Mouse (Mus musculus) midbrain, embryonic 11.5 days (tissue): Measurements from ENCODE around the gene Dscam. TPM values are rescaled to one million over a fixed set of nuclear protein-coding genes. Genes with fewer than 3 reads are reported as not detected.

ENCODE experiments used
- ATAC-seq: fragments of 200-750 bp; cut with Nextera tagmentation; 2 replicates; pipeline ENCODE4 v1.8.0; 2017; ENCODE audit warnings: moderate TSS enrichment, moderate library complexity; ENCODE audit not compliant: low FRiP score
- DNase-seq: peaks from one replicate; pipeline ENCODE4 v3.0.0; 2015; ENCODE audit warnings: low spot score; ENCODE audit errors: missing footprints
- H3K27ac ChIP-seq: fragments of 300-500 bp; sonication (generic); 2 replicates; pipeline ENCODE4 v1.5.1; 2014; ENCODE audit warnings: low read depth, low read length
- H3K27me3 ChIP-seq: fragments of 300-500 bp; sonication (generic); 2 replicates; pipeline ENCODE4 v1.6.1; 2014; ENCODE audit warnings: mild to moderate bottlenecking, low read length, moderate library complexity, mixed read lengths; ENCODE audit not compliant: control insufficient read depth, insufficient read depth
- H3K36me3 ChIP-seq: fragments of 300-500 bp; sonication (generic); 2 replicates; pipeline ENCODE4 v1.6.1; 2014; ENCODE audit warnings: mild to moderate bottlenecking, low read length, moderate library complexity, mixed read lengths; ENCODE audit not compliant: control insufficient read depth, insufficient read depth
- H3K4me1 ChIP-seq: fragments of 300-500 bp; sonication (generic); 2 replicates; pipeline ENCODE4 v1.6.1; 2014; ENCODE audit warnings: low read length; ENCODE audit not compliant: control insufficient read depth, insufficient read depth
- H3K4me2 ChIP-seq: fragments of 300-500 bp; sonication (generic); 2 replicates; pipeline ENCODE4 v1.6.1; 2014; ENCODE audit warnings: mild to moderate bottlenecking, moderate library complexity
- H3K4me3 ChIP-seq: fragments of 300-500 bp; sonication (generic); 2 replicates; pipeline ENCODE4 v1.5.1; 2014; ENCODE audit warnings: low read depth, low read length
- H3K9ac ChIP-seq: fragments of 300-500 bp; sonication (generic); 2 replicates; pipeline ENCODE4 v1.6.1; 2014; ENCODE audit warnings: low read length
- H3K9me3 ChIP-seq: fragments of 300-500 bp; sonication (generic); 2 replicates; pipeline ENCODE4 v1.6.1; 2016; ENCODE audit warnings: low read length; ENCODE audit not compliant: control insufficient read depth
- WGBS: fragments of 180-500 bp; shearing (Covaris S2); extraction: QIAGEN DNeasy Blood & Tissue Kit; methylation state at CpG from one replicate; pipeline ENCODE4 v1.1.7; 2014; 5-methylcytosine and 5-hydroxymethylcytosine counted together
- polyA plus RNA-seq: library from polyadenylated mRNA; unstranded; fragments of >200 nt; fragmentation: Nextera tagmentation; extraction: Ambion mirVana; gene quantifications from 2 replicates; pipeline ENCODE4 v1.2.1, GENCODE M21; 2014

Gene Dscam
- polyA plus RNA-seq, 1 experiment from 2014 or later = 2.9 TPM

DNA sequence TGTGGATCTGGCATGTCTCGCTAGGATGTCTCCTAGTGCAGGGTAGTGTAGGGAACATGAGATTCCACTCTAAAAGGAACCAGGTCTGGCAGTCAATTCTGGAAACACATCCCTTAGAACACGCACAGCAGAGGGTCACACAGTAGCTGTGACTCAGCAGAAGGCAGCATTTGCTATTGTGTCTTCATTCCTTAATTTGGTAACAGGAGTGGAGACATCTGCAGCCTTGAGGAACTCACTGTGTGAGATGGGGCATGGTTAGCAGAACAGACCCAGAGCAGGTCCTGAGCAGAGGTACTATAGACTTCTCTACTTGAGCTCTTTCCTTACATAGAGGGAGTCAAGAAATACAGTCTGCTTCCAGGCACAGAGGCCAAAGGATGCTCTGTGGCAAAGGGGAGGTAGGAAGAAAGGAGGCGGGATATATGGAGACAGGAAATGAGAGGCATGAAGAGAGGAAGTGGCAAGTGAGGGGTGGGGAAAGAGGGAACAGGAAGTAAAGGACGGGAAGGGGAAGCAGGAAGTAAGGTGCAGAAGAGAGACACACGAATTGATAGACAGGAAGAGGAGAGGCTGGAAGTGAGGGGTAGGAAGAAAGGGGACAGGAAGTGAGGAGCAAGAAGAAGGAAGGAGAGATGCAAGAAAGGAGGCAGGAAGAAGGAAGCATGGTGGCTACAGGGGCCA, 488.1 kb downstream of the Dscam start:
- Histone ChIP-seq H3K27me3 (no peaks in the 10 kb centered on the region), H3K4me3 (no peak overlapping the region), H3K4me1 (no peaks in the 10 kb centered on the region), H3K36me3 (no peaks in the 10 kb centered on the region), H3K27ac (no peak overlapping the region), H3K9me3 (no peaks in the 10 kb centered on the region), H3K4me2 (no peak overlapping the region), H3K9ac (no peak overlapping the region)
- WGBS = 77% methylated on average over 5 of the region's 5 CpGs
- ATAC-seq (no peak), DNase-seq (no peak)

- H3K36me3 ChIP-seq = no peaks in the 10 kb centered on the region
- 0 out of 2 replicates have a peak, but pooled peaks cover 2% of the 10 kb centered on the region for H3K4me1 ChIP-seq
- WGBS = 82% methylated on average over 8 of the region's 8 CpGs
- no peak overlapping the region for H3K4me3 ChIP-seq
- H3K27ac ChIP-seq = no peak overlapping the region
- no peaks in the 10 kb centered on the region for H3K27me3 ChIP-seq
- ATAC-seq = no peak
- H3K9ac ChIP-seq = no peak overlapping the region
- H3K4me2 ChIP-seq = no peak overlapping the region
- H3K9me3 ChIP-seq = no peaks in the 10 kb centered on the region
- DNase-seq = no peak
Observed at GRCm38 (mm10) chr16:96679981-96680380, 490.6 kb downstream of the Dscam start.

DNA sequence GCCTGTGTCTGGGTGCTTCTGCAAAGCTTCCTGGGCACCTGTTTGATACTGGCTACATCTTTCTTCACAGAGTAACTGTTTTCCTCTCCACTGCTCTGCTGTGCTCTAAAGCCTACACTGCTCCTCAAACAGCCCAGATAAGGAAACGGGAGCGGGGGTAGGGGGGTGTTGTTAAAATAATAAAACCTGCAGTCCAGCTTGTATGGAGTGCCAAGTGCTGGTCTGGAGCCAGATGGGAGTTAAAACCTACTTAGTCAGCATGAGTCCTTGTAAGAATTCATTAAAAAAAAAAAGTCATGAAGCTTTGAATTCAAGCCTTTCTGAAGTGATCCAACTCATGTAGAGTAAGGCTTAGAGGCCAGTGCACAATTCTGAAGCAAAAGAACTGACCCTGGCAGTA, 493.1 kb downstream of the Dscam start:
- H3K27me3 ChIP-seq = no peaks in the 10 kb centered on the region
- H3K4me1 ChIP-seq = 0 out of 2 replicates have a peak, but pooled peaks cover 2% of the 10 kb centered on the region

DNA sequence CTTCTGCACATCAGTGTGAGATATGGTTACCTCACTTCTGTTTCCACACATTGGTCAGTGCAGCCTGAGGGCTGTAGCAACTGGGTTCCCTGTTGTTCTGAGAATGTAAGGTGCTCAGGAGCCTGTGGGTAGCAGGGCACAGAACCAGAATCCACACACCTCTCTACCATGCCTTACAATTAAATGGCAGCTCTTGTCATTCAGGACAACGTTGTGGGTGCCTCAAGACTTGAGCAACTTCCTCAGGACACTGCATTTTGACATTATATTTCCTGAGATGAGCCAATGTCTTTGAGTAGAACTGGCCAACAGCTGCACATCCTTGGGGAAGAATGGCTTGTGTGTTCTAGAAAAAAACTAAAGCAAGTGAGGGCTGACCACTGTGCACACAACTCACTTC, 493.9 kb downstream of the Dscam start:
- H3K27me3 ChIP-seq = no peaks in the 10 kb centered on the region
- H3K4me2 ChIP-seq = no peak overlapping the region
- H3K27ac ChIP-seq = no peak overlapping the region
- no peak overlapping the region for H3K4me3 ChIP-seq
- no peaks in the 10 kb centered on the region for H3K36me3 ChIP-seq
- H3K9ac ChIP-seq = no peak overlapping the region
- DNase-seq (no peak), ATAC-seq (no peak)
- H3K9me3 ChIP-seq = no peaks in the 10 kb centered on the region
- H3K4me1 ChIP-seq = 0 out of 2 replicates have a peak, but pooled peaks cover 2% of the 10 kb centered on the region
- 83% methylated on average over 1 of the region's 1 CpGs for WGBS

More for the DNA sequence above, 493.1 kb downstream of the Dscam start:
- WGBS = 67% methylated on average over 2 of the region's 2 CpGs
- DNase-seq (no peak), ATAC-seq (no peak)
- Histone ChIP-seq H3K4me2 (no peak overlapping the region), H3K9me3 (no peaks in the 10 kb centered on the region), H3K36me3 (no peaks in the 10 kb centered on the region), H3K4me3 (no peak overlapping the region), H3K27ac (no peak overlapping the region), H3K9ac (no peak overlapping the region)

- H3K9me3 ChIP-seq = no peaks in the 10 kb centered on the region
- no peaks in the 10 kb centered on the region for H3K27me3 ChIP-seq
- no peak overlapping the region for H3K27ac ChIP-seq
- H3K4me1 ChIP-seq = 0 out of 2 replicates have a peak, but pooled peaks cover 2% of the 10 kb centered on the region
- H3K4me2 ChIP-seq = no peak overlapping the region
- H3K9ac ChIP-seq = no peak overlapping the region
- H3K4me3 ChIP-seq = no peak overlapping the region
- 76% methylated on average over 25 of the region's 25 CpGs for WGBS
- no peaks in the 10 kb centered on the region for H3K36me3 ChIP-seq
- ATAC-seq (peak; percentile 68), DNase-seq (no peak)
Observed at GRCm38 (mm10) chr16:96673191-96673847, 497.2 kb downstream of the Dscam start.

DNA sequence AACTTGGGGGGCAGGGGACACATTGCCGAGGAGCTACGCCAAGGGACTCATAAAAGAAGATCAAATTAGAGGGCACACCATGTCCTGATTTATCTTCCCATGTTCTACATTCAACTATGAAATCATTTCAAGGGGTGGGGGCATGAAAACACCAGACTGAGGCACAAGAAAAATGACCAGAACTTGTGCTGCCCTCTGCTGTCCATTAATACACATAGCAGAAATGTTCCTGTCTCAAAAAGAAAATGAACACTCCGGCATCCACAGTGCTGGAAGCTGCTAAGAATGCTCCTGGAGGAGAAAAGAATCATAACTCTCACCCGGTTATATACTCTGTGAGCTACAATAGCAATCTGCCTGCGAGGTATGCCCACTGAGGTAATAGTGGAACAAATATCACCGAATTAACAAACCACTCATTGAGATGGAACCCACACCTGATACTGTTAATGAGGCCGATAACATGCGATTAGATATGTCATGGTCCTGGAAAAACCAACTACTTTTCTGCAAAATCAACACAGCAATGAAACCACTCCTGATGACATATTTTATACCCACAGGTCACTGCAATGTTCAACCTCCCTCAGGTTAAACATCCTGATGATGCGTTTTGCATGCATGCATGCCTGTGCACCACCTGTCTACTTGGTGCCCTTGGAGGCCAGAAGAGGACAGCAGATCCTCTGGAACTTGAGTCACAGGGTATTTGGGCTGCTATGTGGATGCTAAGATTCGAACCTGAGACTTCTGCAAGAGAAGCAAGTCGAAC, 498.8 kb downstream of the Dscam start:
- peak; percentile 88 for DNase-seq
- no peaks in the 10 kb centered on the region for H3K36me3 ChIP-seq

DNA sequence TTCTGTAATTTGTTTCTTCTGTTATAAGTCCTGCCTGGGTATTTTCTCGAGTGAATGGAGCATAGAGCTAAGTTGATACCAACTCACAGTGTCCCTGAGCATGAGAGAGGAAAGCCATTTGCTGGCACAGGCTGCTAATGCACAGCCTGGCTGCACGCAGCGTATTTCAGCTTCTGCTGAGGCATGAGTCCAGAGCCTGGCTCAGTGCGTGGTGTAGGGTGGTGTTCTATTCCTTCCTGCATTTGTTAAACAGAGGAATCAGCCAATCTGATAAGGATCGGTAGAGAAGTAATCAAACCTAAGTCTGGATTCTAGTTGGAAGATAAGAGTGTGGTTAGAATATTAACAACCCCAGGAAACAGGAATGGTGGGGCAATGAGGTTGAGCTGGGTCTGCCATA, 500.8 kb downstream of the Dscam start:
- no peaks in the 10 kb centered on the region for H3K4me1 ChIP-seq
- ATAC-seq (no peak), DNase-seq (no peak)
- H3K27ac ChIP-seq = no peak overlapping the region
- no peaks in the 10 kb centered on the region for H3K36me3 ChIP-seq
- no peaks in the 10 kb centered on the region for H3K9me3 ChIP-seq
- no peak overlapping the region for H3K9ac ChIP-seq
- 78% methylated on average over 5 of the region's 5 CpGs for WGBS
- H3K27me3 ChIP-seq = no peaks in the 10 kb centered on the region
- no peak overlapping the region for H3K4me2 ChIP-seq
- no peak overlapping the region for H3K4me3 ChIP-seq

More for the DNA sequence above, 498.8 kb downstream of the Dscam start:
- no peak overlapping the region for H3K27ac ChIP-seq
- H3K4me2 ChIP-seq = no peak overlapping the region
- 69% methylated on average over 11 of the region's 11 CpGs for WGBS
- ATAC-seq = no peak
- H3K27me3 ChIP-seq = no peaks in the 10 kb centered on the region
- no peak overlapping the region for H3K9ac ChIP-seq
- no peaks in the 10 kb centered on the region for H3K9me3 ChIP-seq
- H3K4me3 ChIP-seq = no peak overlapping the region
- 0 out of 2 replicates have a peak, but pooled peaks cover 2% of the 10 kb centered on the region for H3K4me1 ChIP-seq

DNA sequence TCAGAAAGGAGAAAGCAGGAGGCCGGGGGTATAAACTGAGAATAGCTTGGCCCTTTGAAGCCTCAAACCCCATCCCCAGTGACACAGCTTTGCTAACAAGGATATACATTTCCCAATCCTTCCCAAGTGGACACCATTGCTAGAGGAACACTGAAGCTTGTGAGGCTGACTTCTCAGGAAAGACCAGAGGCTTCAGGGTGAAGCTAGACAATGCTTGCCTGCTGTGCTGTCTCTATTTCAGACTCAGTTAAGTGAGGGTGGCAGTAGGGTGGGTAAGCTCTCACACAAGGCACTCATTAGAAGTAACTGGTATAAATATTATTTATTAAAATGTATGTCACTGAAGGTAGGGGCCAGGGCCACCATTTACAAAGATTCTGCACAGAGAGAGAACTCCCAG, 502.1 kb downstream of the Dscam start:
- no peak overlapping the region for H3K27ac ChIP-seq
- no peaks in the 10 kb centered on the region for H3K36me3 ChIP-seq
- DNase-seq (no peak), ATAC-seq (no peak)
- H3K9ac ChIP-seq = no peak overlapping the region
- no peaks in the 10 kb centered on the region for H3K27me3 ChIP-seq
- H3K4me1 ChIP-seq = no peaks in the 10 kb centered on the region
- H3K4me2 ChIP-seq = no peak overlapping the region
- 96% methylated on average over 1 of the region's 1 CpGs for WGBS
- H3K4me3 ChIP-seq = no peak overlapping the region
- H3K9me3 ChIP-seq = no peaks in the 10 kb centered on the region

- Histone ChIP-seq H3K27me3 (no peaks in the 10 kb centered on the region), H3K4me3 (no peak overlapping the region), H3K9me3 (no peaks in the 10 kb centered on the region), H3K4me1 (no peaks in the 10 kb centered on the region), H3K27ac (no peak overlapping the region), H3K36me3 (no peaks in the 10 kb centered on the region), H3K9ac (no peak overlapping the region), H3K4me2 (no peak overlapping the region)
- no peak for ATAC-seq
- WGBS = 81% methylated on average over 3 of the region's 3 CpGs
- DNase-seq = no peak
Observed at GRCm38 (mm10) chr16:96661073-96661472, 509.5 kb downstream of the Dscam start.
